Mouse (Mus musculus) heart, embryonic 16.5 days (tissue): ENCODE data around the gene Gm17359. TPM values are rescaled to one million over a fixed set of nuclear protein-coding genes. Genes with fewer than 3 reads are reported as not detected.

Experiments
- ATAC-seq: fragments of 200-750 bp; cut with Nextera tagmentation; replicated peaks from 2 replicates; pipeline ENCODE4 v1.8.0; 2017; ENCODE audit warnings: moderate number of reproducible peaks; ENCODE audit not compliant: insufficient read depth, low FRiP score; ENCODE audit errors: extremely low read depth
- H3K27ac ChIP-seq: fragments of 300-500 bp; sonication (generic); 2 replicates; pipeline ENCODE4 v1.5.1; 2014; ENCODE audit warnings: mild to moderate bottlenecking, low read length, control low read depth, moderate library complexity
- H3K27me3 ChIP-seq: fragments of 300-500 bp; sonication (generic); 2 replicates; pipeline ENCODE4 v1.6.1; 2014; ENCODE audit warnings: low read length, mixed read lengths; ENCODE audit not compliant: control insufficient read depth, insufficient read depth
- H3K36me3 ChIP-seq: fragments of 300-500 bp; sonication (generic); 2 replicates; pipeline ENCODE4 v1.6.1; 2014; ENCODE audit not compliant: control insufficient read depth, insufficient read depth
- H3K4me1 ChIP-seq: fragments of 300-500 bp; sonication (generic); 2 replicates; pipeline ENCODE4 v1.6.1; 2014; ENCODE audit warnings: low read length, mixed read lengths; ENCODE audit not compliant: control insufficient read depth, insufficient read depth
- H3K4me2 ChIP-seq: fragments of 300-500 bp; sonication (generic); 2 replicates; pipeline ENCODE4 v1.6.1; 2014; ENCODE audit warnings: low read depth, mild to moderate bottlenecking, control low read depth, low read length
- H3K4me3 ChIP-seq: fragments of 300-500 bp; sonication (generic); 2 replicates; pipeline ENCODE4 v1.5.1; 2014; ENCODE audit warnings: mild to moderate bottlenecking, control low read depth, low read length
- H3K9ac ChIP-seq: fragments of 300-500 bp; sonication (generic); 2 replicates; pipeline ENCODE4 v1.6.1; 2014; ENCODE audit warnings: low read length, control low read depth
- H3K9me3 ChIP-seq: fragments of 300-500 bp; sonication (generic); replicated peaks from 2 replicates; pipeline ENCODE4 v1.6.1; 2016; ENCODE audit warnings: low read length; ENCODE audit not compliant: control insufficient read depth
- WGBS: fragments of 180-500 bp; shearing (Covaris S2); extraction: QIAGEN DNeasy Blood & Tissue Kit; methylation state at CpG from one replicate; pipeline ENCODE4 v1.1.7; 2014; 5-methylcytosine and 5-hydroxymethylcytosine counted together
- polyA plus RNA-seq: library from polyadenylated mRNA; unstranded; fragments of >200 nt; fragmentation: Nextera tagmentation; extraction: Ambion mirVana; gene quantifications from 2 replicates; pipeline ENCODE4 v1.2.1, GENCODE M21; 2015

Gm17359 gene
- polyA plus RNA-seq, 1 experiment from 2014 or later: not detected

GRCm38 (mm10) chr3:79415929-79416328 lies 79.5 kb downstream of the Gm17359 start:
- no peaks in the 10 kb centered on the region for H3K27me3 ChIP-seq
- H3K9ac ChIP-seq: no peak overlapping the region
- H3K4me1 ChIP-seq: no peaks in the 10 kb centered on the region
- no peak overlapping the region for H3K4me3 ChIP-seq
- no peak overlapping the region for H3K27ac ChIP-seq
- no peaks in the 10 kb centered on the region for H3K36me3 ChIP-seq
- no peak for ATAC-seq
- no peak overlapping the region for H3K4me2 ChIP-seq
- H3K9me3 ChIP-seq: no peaks in the 10 kb centered on the region

- Histone ChIP-seq H3K9me3 (no peaks in the 10 kb centered on the region), H3K4me1 (no peaks in the 10 kb centered on the region), H3K27me3 (no peaks in the 10 kb centered on the region), H3K36me3 (no peaks in the 10 kb centered on the region), H3K27ac (no peak overlapping the region), H3K4me2 (no peak overlapping the region), H3K9ac (no peak overlapping the region), H3K4me3 (no peak overlapping the region)
- no peak for ATAC-seq
- WGBS: 75% methylated on average over 4 of the region's 4 CpGs
Measured at GRCm38 (mm10) chr3:79416944-79417680, 80.7 kb downstream of the Gm17359 start.

- no peak overlapping the region for H3K4me3 ChIP-seq
- H3K9ac ChIP-seq: no peak overlapping the region
- no peaks in the 10 kb centered on the region for H3K4me1 ChIP-seq
- H3K9me3 ChIP-seq: no peaks in the 10 kb centered on the region
- no peaks in the 10 kb centered on the region for H3K27me3 ChIP-seq
- H3K36me3 ChIP-seq: no peaks in the 10 kb centered on the region
- WGBS: 80% methylated on average over 14 of the region's 14 CpGs
- no peak overlapping the region for H3K27ac ChIP-seq
- no peak overlapping the region for H3K4me2 ChIP-seq
- ATAC-seq: no peak
Measured at GRCm38 (mm10) chr3:79418921-79419320, 82.5 kb downstream of the Gm17359 start.

- Histone ChIP-seq H3K36me3 (no peaks in the 10 kb centered on the region), H3K9me3 (no peaks in the 10 kb centered on the region), H3K4me1 (no peaks in the 10 kb centered on the region), H3K27me3 (no peaks in the 10 kb centered on the region), H3K4me2 (no peak overlapping the region), H3K9ac (no peak overlapping the region), H3K4me3 (no peak overlapping the region), H3K27ac (no peak overlapping the region)
- ATAC-seq: no peak
- 74% methylated on average over 1 of the region's 1 CpGs for WGBS
Measured at GRCm38 (mm10) chr3:79425441-79425840, 89.0 kb downstream of the Gm17359 start.

GRCm38 (mm10) chr3:79433593-79433992 lies 97.1 kb downstream of the Gm17359 start:
- no peaks in the 10 kb centered on the region for H3K9me3 ChIP-seq
- H3K9ac ChIP-seq: no peak overlapping the region
- no peaks in the 10 kb centered on the region for H3K27me3 ChIP-seq
- no peaks in the 10 kb centered on the region for H3K4me1 ChIP-seq
- no peaks in the 10 kb centered on the region for H3K36me3 ChIP-seq
- no peak overlapping the region for H3K4me2 ChIP-seq
- H3K4me3 ChIP-seq: no peak overlapping the region
- no peak overlapping the region for H3K27ac ChIP-seq
- ATAC-seq: no peak

GRCm38 (mm10) chr3:79434436-79434835 lies 98.0 kb downstream of the Gm17359 start:
- no peaks in the 10 kb centered on the region for H3K27me3 ChIP-seq
- no peak overlapping the region for H3K9ac ChIP-seq
- H3K27ac ChIP-seq: no peak overlapping the region
- no peaks in the 10 kb centered on the region for H3K4me1 ChIP-seq
- H3K36me3 ChIP-seq: no peaks in the 10 kb centered on the region
- no peak overlapping the region for H3K4me3 ChIP-seq
- 77% methylated on average over 9 of the region's 9 CpGs for WGBS
- no peaks in the 10 kb centered on the region for H3K9me3 ChIP-seq
- no peak for ATAC-seq
- H3K4me2 ChIP-seq: no peak overlapping the region

GRCm38 (mm10) chr3:79434985-79435384 lies 98.5 kb downstream of the Gm17359 start:
- ATAC-seq: no peak
- 60% methylated on average over 5 of the region's 5 CpGs for WGBS
- Histone ChIP-seq H3K9me3 (no peaks in the 10 kb centered on the region), H3K4me3 (no peak overlapping the region), H3K9ac (no peak overlapping the region), H3K4me1 (no peaks in the 10 kb centered on the region), H3K36me3 (no peaks in the 10 kb centered on the region), H3K4me2 (no peak overlapping the region), H3K27me3 (no peaks in the 10 kb centered on the region), H3K27ac (no peak overlapping the region)

GRCm38 (mm10) chr3:79436186-79436585 lies 99.7 kb downstream of the Gm17359 start:
- no peak overlapping the region for H3K4me2 ChIP-seq
- no peak overlapping the region for H3K27ac ChIP-seq
- ATAC-seq: no peak
- no peaks in the 10 kb centered on the region for H3K36me3 ChIP-seq
- no peaks in the 10 kb centered on the region for H3K4me1 ChIP-seq
- WGBS: 84% methylated on average over 7 of the region's 7 CpGs
- no peaks in the 10 kb centered on the region for H3K27me3 ChIP-seq
- H3K9me3 ChIP-seq: no peaks in the 10 kb centered on the region
- no peak overlapping the region for H3K9ac ChIP-seq
- H3K4me3 ChIP-seq: no peak overlapping the region

- ATAC-seq: no peak
- 96% methylated on average over 3 of the region's 3 CpGs for WGBS
- no peak overlapping the region for H3K4me3 ChIP-seq
- no peak overlapping the region for H3K27ac ChIP-seq
- H3K9ac ChIP-seq: no peak overlapping the region
- H3K27me3 ChIP-seq: no peaks in the 10 kb centered on the region
- no peaks in the 10 kb centered on the region for H3K9me3 ChIP-seq
- no peak overlapping the region for H3K4me2 ChIP-seq
- H3K36me3 ChIP-seq: no peaks in the 10 kb centered on the region
- H3K4me1 ChIP-seq: no peaks in the 10 kb centered on the region
Measured at GRCm38 (mm10) chr3:79438276-79438675, 101.8 kb downstream of the Gm17359 start.
